Mouse (Mus musculus) olfactory bulb, adult 2 months (tissue): Measurements from ENCODE around the gene Gm8369. TPM values are rescaled to one million over a fixed set of nuclear protein-coding genes. Genes with fewer than 3 reads are reported as not detected.
"Not testable (repeated sequence)": the region's sequence is repeated elsewhere in the genome, so short reads cannot be mapped to it uniquely, and the experiment has no call there.

Experiments
- H3K27ac ChIP-seq: fragments of 200-500 bp; 2 replicates; pipeline ENCODE4 v1.5.1; 2012; ENCODE audit warnings: low read depth, low read length; ENCODE audit not compliant: insufficient read depth
- H3K4me1 ChIP-seq: fragments of 200-500 bp; 2 replicates; pipeline ENCODE4 v1.6.1; 2012; ENCODE audit warnings: low read length; ENCODE audit not compliant: control insufficient read depth, insufficient read depth
- H3K4me3 ChIP-seq: fragments of 200-500 bp; 2 replicates; pipeline ENCODE4 v1.5.1; 2012; ENCODE audit warnings: mild to moderate bottlenecking, low read depth, low read length, moderate library complexity; ENCODE audit not compliant: insufficient read depth
- CTCF ChIP-seq: fragments of 200-500 bp; IDR thresholded peaks from 2 replicates; pipeline ENCODE4 v1.5.1; 2012; ENCODE audit warnings: low read depth, mild to moderate bottlenecking, low read length, moderate library complexity; ENCODE audit not compliant: insufficient read depth
- POLR2A ChIP-seq: fragments of 200-500 bp; IDR thresholded peaks from 2 replicates; pipeline ENCODE4 v1.6.1; 2012; ENCODE audit warnings: mild to moderate bottlenecking, low read depth, low read length, moderate library complexity; ENCODE audit not compliant: insufficient read depth
- WGBS: fragments of 180-500 bp; shearing (Covaris S2); methylation state at CpG from one replicate; pipeline ENCODE4 v1.1.7; 2018; 5-methylcytosine and 5-hydroxymethylcytosine counted together
- polyA plus RNA-seq: library from polyadenylated mRNA; stranded (reverse); fragments of >200 nt; gene quantifications from 2 replicates; pipeline ENCODE4 v1.2.4, GENCODE M21; 2012; ENCODE audit warnings: low replicate concordance; ENCODE audit not compliant: missing spikeins, insufficient read depth, insufficient read length

Gm8369 gene
- polyA plus RNA-seq: not detected in 2 replicates

DNA sequence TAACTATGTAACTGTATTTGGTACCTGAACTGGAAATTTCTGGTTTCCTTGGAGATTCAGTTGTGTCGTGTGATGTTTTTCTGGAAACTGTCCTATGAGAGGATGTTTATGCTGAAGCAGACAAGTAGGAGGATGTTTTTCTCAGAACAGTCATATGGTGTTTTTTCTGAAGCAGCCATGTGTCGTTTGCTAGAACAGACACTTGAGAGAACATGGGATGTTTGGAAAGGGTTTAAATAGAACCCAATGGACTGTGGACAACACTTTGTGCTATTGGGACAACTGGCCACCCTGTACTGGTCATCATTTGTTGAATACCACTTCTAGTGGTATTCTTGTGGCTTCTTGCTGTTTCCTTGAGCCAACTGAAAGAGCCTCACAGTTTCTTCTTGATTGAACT, at the start of gene Gm8369:
Gene Gm8369, plus strand, starts transcription at position 193 of the 400 bp plus-strand sequence.
- 66% methylated on average over 2 of the region's 2 CpGs for WGBS
- no peaks in the 10 kb centered on the region for H3K4me1 ChIP-seq
- no peak for TF ChIP-seq CTCF
- no peak for TF ChIP-seq POLR2A
- no peak within 1 kb of the TSS for H3K4me3 ChIP-seq
- H3K27ac ChIP-seq: no peak within 1 kb of the TSS

DNA sequence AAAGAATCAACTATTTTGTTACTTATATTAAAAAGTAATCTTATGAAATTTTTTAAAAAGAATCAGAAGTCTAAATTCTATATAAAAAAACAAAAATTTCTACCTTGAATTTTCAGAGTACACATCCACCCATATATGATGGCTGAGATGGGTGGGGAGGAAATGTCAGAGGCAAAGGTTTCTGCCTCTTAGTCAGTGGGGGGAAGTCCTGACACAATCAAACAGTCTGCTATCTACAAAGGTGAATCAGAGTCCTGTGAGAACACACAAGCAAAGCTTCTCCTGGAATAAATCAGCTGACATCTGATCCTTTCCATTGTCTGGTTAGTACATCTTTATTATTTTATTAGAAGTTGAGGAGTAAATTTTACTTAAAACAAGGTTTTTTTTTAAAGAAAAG, 42.4 kb upstream of the Gm8369 start, which contains the start of gene Ms4a4b:
Gene Ms4a4b, plus strand, starts transcription at position 216 of the 400 bp plus-strand sequence.
- Histone ChIP-seq H3K4me1 (no peaks in the 10 kb centered on the region), H3K27ac (no peak within 1 kb of the TSS), H3K4me3 (no peak within 1 kb of the TSS)
- no peak for TF ChIP-seq POLR2A

DNA sequence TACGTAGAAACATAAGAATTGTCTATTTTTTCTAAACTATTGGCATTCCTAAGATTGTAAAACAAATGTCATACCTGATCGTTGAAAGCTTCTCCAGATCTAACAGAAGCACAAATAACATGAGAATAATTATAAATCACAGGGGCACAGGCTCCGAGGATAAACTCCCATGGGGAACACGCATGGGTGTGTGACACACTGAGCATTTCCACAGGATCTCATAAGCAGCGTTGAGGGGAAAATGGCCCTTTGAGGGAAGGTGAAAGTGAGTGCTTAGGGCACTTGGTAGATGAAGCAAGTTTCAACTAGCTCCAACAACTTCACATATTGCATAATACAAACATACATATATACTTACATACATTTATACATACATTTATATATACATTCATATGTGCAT, 41.8 kb upstream of the Gm8369 start:
- TF ChIP-seq POLR2A (no peak), CTCF (no peak)
- H3K27ac ChIP-seq: no peak overlapping the region
- H3K4me3 ChIP-seq: no peak overlapping the region
- 92% methylated on average over 5 of the region's 5 CpGs for WGBS
- no peaks in the 10 kb centered on the region for H3K4me1 ChIP-seq

DNA sequence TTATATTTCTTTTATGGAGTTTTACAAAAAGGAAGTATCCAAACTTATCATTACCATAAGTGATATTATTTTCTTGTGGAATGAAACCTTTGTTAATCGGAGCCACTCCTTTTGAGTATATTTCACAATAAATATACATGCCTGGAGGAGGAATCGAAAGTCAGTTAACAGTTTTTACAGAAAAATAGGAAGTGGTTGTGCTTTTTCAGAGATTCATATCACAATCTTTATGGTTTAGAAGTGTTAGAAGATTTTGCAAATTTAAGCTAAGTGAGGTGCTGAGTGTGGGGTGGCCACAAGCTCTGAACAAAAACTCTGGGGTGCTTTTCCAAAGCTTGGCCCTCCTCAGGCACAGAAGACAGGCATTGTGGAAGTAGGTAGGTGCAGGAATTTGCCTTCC, 38.5 kb upstream of the Gm8369 start:
- Histone ChIP-seq H3K4me1 (no peaks in the 10 kb centered on the region), H3K27ac (no peak overlapping the region), H3K4me3 (no peak overlapping the region)
- 88% methylated on average over 2 of the region's 2 CpGs for WGBS
- TF ChIP-seq CTCF (no peak), POLR2A (no peak)

DNA sequence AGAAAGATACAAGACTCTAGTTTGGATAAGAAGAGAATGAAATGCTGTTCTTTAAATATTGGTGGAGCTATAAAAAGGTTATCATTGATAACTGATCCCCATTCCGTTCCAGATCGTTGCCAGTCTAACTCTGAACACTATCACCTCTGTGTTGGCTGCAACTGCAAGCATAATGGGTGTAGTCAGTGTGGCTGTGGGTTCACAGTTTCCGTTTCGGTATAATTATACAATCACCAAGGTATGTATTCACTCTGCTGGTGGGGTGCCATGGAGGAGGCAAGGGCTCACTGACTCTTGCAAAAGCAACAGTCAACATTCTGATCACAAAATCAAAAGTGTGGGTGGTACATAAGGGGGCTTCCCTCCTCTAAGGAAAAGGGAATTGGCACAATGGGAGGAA, 26.7 kb upstream of the Gm8369 start:
- H3K27ac ChIP-seq, H3K4me3 ChIP-seq, H3K4me1 ChIP-seq: not testable (repeated sequence)
- 53% methylated on average over 4 of the region's 4 CpGs for WGBS

DNA sequence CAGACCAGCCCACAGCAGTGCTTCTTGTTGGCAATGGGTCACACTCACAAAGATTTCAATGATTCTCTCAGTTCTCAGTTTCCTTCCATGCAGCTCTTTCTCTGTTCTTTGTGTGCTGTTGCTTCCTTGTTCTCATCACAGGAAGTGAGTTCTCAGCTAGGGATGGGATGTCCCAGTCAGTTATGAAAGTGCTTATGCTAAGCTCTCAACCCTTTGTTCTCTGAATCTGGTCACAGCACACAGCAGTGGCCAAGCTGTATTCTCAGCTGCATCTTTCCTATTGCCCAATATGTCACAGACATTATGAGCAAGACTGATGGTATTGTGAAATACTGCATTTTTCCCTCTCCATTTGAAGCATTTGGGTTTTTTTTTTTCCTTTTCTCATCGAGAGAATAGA, 20.9 kb upstream of the Gm8369 start:
- not testable (repeated sequence) for H3K27ac ChIP-seq, H3K4me3 ChIP-seq, H3K4me1 ChIP-seq
- WGBS: 52% methylated on average over 1 of the region's 1 CpGs

DNA sequence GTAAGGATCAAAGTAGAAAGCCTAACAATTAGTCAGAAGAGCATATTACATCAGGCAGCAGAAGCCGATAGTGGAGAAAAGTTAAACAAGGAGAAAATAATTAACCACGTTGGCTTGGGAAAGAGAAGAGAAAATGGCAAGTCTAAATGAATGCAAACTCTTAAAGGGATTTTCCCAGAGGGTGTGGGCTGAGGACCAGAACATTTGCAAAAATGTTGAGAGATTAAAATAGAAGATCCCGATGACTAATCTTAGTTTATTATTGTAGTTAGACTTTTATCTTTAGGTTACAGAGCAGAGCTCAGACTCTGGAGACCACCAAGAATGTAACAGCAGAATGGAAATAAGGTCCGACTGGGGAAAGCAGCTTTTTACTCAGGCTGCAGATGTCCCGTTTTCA, 19.3 kb upstream of the Gm8369 start:
- Histone ChIP-seq H3K4me3 (no peak overlapping the region), H3K4me1 (no peaks in the 10 kb centered on the region), H3K27ac (no peak overlapping the region)
- 53% methylated on average over 5 of the region's 5 CpGs for WGBS
- TF ChIP-seq CTCF (no peak), POLR2A (no peak)

DNA sequence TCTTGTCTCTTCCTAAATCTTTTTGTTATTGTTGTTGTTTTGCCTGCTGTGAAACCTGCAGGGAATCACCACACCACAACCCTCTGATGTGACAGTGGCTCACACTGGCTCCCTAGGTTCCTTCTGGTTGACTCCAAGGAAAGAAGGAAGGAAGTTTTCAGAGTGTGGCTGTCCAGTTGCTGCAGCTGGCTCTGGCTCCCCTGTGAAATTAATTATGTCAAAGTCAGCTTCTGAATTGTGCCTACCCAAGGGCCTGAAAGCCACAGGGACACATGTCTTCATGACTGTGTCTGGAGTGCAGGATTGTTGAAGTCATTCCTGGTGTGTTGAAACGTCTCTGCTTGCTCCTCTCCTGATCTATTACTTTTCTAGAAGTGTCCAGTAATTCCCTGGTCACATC, 17.4 kb upstream of the Gm8369 start:
- 60% methylated on average over 1 of the region's 1 CpGs for WGBS
- H3K4me3 ChIP-seq, H3K27ac ChIP-seq, H3K4me1 ChIP-seq: not testable (repeated sequence)

DNA sequence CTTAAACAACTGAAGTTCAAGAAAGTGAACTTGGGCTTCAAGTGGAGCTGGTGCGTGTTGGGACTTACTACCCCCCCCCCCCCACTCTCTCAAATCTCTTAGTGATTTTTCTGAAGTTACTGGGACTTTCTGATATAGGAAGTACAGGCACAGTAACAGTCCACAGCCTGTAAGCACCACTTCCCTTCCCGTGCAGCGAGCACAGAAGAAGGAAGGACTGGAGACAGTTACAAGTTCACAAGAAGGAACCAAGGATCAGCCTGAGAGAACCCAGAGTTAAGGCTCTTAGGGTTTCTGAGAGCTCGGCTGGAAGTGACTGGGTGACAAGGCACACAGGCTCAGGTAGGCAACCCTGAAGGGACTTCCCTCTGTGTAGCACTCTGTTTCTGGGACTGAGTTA, 16.5 kb upstream of the Gm8369 start, which contains the start of gene Ms4a6c:
Gene Ms4a6c, plus strand, starts transcription at position 152 of the 400 bp plus-strand sequence.
- not testable (repeated sequence) for H3K4me1 ChIP-seq, H3K4me3 ChIP-seq, H3K27ac ChIP-seq
- 85% methylated on average over 4 of the region's 4 CpGs for WGBS

DNA sequence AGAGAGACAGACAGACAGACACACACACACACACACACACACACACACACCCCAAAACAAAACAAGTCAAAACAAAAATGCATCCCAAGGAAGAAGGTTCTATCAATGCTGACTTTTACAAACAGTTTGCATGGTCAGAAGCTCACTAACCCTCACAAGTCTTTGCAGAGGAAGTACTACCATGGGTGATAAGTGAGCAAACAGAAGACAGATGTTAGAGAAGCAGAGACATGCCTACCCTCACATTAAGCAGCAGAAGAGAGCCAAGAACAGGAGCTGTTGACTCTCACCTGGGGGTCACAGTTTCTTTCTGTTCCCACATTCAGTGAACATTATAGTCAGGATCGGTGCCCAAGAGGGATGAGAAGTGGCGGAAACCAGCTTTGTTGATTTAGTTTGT, 6.0 kb upstream of the Gm8369 start:
- 89% methylated on average over 2 of the region's 2 CpGs for WGBS
- TF ChIP-seq CTCF: no peak
- TF ChIP-seq POLR2A: no peak
- H3K4me1 ChIP-seq: no peaks in the 10 kb centered on the region

More for the DNA sequence above, 6.0 kb upstream of the Gm8369 start:
- Histone ChIP-seq H3K27ac (no peak overlapping the region), H3K4me3 (no peak overlapping the region)
